Mouse (Mus musculus) CD4-positive, CD25-positive, alpha-beta regulatory T cell, adult 2 months (primary cell): ENCODE results near the gene Upk3a.

Experiments
- DNase-seq: peaks from one replicate; pipeline ENCODE4 v3.0.0-alpha.2; 2012; ENCODE audit warnings: low read depth, low spot score

Gene Upk3a

DNA sequence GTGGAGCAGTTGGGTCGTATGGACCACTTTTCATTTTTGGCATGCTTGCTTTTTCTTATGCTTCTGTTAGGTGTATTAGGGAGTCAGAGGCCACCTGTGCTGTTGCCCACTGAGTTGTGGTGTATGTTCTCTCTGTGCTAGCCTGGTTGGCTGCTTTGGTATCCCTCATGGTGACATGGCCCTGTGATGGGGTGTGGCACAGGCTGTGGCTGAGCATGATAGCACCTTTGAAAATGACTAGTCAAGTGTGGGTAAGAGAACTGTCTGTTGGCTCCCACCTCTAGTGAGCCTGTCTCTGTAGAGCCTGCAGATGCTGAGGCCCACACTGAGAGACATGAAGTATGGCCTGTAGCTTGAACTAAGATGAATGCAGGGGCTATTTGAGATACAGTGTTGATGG lies 32.8 kb downstream of the Upk3a start:
- no peak for DNase-seq

- no peak for DNase-seq
Observed at GRCm38 (mm10) chr15:85054098-85054497, 37.2 kb downstream of the Upk3a start.

DNA sequence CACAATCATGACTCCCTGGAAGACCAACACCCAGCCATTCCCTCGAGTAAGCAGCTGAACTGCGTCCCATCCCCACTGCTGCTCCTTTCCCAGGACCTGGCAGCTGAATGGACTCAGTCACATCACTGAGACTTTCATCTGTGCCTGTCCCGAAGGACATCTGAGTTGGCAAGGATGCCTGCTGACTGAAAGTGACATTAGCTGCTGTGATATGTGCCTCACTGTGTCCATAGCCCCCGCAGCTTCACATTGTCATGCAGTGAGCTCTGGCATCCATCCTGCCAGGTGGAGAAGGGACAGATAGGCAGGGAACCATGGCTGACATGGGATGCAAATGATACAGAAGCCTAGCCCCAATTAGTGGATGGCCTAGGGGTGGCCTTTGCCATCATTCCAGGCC lies 38.2 kb downstream of the Upk3a start:
- no peak for DNase-seq

GRCm38 (mm10) chr15:85063421-85063820 lies 46.5 kb downstream of the Upk3a start:
- DNase-seq, result no peak

DNA sequence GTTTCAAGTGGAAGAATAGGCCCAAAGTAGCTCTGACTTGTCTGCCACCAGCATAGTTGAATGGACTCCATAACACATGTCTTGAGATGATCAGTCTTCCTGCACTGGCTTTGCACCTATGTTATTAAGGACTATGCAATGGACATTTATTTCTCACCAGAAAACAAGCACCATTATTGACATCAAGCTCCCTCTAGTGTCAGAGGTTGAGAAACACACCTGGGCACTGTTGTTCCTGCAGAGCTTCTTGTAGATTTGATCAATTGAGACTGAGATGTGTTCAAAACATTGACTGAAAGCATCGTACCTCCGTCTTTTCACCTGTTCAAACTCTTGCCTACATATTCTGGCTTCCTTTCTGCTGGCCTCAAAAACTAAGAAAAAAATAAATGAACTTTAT lies 53.6 kb downstream of the Upk3a start:
- peak; percentile 75 for DNase-seq
